Mouse (Mus musculus): Measurements from ENCODE around the gene Sept4.

Sept4 gene

DNA sequence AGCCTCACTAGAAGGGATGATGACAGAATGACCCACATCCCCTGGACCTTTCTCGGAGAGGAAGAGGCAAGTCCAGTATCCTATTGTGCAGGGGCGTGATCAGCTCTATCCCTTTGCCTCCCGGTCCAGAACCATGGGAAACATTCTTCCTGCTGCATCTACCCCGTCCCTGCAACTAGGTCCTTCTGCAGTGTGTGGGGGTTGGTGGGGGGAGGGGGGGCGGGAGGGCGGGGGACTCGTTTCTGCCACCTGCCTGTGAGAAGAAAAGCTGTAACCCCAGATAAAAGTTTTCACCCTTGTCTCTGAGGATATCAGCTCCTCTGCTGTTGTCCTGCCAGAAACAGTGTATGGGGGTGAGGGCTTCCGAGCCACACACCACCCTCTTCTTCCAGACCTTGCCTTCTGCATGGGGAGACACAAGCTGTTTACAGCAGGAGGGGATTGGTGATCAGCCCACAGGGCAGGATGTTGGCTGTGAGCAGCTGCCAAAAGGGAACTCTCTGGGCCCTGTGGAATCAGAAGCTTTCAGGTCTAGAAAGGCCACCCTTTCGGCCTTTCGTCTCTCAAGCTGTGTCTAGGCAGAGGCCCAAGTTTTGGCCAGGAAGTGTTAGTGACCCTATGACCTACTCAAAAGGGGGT lies 10.4 kb downstream of the Sept4 start:
- DNase-seq (ENCODE audit: low spot score in 2 of 2), result no peak

DNA sequence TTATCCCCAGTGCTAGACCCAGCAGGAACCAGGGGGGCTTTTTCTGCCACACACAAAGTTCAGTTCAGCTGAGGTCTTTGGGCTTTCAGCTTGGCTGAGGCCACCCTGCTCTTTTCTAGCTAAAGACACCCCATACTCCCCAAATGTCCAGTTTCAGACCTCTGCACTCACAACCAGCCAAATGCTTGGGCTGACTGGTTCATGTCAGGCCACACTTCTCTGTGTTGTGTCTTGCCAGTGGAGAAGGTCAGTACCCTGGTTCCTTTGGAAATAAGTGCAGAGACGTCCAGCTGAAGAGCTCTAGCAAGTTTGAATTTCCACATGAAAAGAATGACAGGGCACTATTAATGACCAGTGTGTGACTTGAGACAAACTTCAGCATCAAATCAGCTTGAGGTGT lies 11.0 kb downstream of the Sept4 start:
- no peak for DNase-seq (ENCODE audit: low spot score in 2 of 2)

DNA sequence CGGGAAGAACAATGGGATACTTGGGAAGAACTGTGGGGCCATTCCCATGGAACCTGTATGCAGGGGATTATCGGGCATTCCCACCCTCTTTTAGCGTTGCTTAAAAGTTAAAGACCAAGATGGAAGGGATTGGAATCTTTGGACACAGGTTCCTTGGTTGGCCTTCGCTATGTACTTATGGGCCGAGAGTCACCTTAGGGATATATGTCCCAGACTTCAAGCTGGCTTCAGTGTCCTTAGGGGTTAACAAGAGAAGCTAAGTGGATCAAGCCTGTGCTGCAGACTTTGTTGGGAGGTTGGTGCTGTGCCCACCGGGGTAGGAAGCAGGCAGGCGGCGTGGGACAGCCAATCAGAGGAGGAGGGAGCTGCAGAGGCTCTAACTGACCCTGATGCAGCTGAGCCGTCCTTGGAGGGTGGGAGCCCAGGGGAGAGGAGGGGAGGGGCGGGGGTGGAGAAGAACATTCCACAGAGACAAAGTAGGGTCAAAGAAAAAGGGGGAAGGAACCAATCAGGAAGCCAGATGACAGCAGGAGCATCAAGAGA lies 11.9 kb downstream of the Sept4 start:
- no peak for DNase-seq (ENCODE audit: low spot score in 2 of 2)

DNA sequence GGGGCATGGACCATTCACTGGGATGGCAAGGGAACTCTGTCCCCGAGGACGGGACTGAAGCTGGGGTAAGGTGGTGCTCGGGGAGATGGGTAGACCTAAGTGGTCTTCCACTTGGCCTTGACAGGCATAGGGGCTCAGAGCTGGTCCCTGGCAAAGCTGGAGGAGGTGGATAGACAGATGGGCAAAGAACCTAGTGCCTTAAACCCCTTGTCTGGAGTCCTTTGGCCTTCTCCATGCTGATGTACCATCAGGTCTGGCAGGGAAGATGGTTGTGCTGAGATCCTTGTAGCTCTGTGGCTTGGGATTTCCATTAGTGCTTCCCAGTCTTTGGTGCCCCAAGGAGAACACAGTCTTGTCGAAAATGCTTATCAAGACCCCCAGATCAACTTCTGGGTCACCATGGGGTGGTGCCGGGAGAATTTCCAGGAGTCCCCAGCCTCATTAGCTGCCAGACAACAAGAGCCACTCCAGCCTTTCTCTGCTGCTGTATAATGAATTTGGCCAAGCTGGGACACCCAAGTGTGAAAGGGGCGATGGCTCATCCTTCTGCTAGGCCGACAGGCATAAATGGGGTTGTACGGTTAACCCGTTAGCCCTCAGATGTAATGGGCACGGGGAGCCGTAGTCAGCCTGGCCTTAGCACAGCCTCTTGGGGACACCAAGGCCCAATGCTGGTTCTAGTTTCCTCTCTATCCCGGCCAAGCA lies 12.6 kb downstream of the Sept4 start:
- DNase-seq (ENCODE audit: low spot score in 2 of 2), result no peak

DNA sequence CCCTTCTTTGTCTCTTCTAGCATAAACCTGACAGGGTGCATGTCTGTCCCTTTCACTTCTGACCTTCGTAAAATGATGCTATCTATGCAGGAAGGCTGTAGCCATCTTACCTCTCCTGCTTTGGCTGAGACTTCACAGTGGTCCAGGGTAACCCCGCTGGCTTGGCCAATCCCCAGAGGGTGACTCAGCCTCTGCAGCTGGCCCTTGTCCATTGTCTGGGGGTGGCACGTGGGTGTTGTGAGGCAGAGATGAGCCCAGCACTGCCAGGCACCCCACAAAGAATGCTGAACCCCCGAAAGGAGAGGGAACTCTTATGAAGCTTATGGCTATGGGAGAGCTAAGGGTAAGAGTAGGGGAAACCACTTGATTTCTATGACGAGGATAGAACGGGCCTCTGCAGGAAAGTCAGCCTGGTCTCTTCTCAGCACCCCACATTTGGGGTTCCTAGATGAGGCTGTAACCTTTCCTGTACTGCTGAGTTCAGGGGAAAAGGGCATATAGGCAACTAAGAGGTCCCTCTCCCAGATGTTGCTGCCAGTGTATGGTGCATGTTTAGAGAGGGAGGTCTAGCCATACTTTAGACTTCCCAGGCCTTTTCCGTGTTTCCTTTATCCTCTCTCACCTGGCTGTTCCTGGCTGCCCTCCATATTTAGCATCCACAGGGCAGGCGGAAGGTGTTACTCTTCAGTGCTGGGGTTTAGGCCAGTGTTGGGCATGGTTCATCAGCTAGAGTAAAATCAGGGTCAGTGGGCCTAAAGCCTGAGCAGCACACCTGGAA lies 13.4 kb downstream of the Sept4 start:
- no peak for DNase-seq (ENCODE audit: low spot score in 2 of 2)

DNA sequence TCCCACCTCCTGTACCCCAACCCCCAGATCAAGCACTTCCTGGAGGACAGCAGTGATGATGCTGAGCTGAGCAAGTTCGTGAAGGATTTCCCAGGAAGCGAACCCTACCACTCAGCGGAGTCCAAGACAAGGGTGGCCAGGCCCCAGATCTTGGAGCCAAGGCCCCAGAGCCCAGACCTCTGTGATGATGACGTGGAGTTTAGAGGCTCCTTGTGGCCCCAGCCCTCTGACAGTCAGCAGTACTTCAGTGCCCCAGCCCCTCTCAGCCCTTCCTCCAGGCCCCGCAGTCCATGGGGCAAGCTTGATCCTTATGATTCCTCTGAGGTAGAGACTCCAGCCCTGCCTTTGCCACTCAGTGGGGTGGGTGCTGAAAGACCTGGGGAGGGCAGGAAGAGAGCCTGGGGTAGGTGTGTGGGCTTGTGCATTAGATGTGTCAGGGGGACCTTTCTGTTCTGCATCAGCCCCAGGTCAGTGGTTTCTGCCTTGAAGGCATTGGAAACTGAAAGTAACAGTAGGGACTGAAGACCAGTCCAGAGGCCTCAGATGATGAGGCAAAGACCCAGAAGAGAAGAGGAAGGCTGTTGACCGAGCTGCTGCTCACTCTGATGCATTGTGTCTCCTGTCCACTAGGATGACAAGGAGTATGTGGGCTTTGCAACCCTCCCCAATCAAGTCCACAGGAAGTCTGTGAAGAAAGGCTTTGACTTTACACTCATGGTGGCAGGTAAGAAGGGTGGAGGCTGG lies 14.8 kb downstream of the Sept4 start:
- DNase-seq (ENCODE audit: low spot score in 2 of 2), result no peak

DNA sequence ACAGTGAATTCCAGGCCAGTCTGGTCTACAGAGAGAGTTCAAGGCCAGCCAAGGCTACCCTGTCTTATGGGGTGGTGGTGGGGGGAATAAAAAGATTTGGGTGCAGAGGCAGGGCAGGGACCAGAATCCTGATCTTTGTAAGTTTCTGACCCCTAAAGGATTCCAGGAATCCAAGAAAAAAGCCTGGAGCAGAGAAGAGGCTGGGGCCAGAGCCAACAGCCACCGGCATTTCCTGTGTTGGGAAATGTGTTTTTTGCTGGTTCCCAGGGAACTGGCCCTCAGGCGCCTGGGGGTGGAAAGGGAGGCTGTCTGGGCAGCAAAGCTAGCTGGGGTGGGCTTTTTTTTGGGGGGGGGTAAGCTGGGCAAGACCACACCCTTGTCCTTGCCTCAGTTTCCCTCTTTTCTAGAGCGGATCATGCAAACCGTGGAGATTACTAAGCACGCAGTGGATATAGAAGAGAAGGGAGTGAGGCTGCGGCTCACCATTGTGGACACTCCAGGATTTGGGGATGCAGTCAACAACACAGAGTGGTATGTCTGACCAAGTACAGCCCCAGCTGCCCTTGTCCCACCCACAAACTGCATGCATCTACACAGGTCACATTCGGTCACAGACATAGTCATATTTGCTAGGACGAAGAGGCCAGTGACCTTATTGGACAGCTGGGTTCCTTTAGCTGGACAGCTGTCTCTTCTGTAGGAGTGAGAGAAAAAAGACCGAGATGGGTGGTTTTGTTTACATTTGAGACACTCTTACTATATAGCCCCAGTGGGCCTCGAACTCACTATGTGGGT lies 16.2 kb downstream of the Sept4 start:
- no peak for DNase-seq (ENCODE audit: low spot score in 2 of 2)

DNA sequence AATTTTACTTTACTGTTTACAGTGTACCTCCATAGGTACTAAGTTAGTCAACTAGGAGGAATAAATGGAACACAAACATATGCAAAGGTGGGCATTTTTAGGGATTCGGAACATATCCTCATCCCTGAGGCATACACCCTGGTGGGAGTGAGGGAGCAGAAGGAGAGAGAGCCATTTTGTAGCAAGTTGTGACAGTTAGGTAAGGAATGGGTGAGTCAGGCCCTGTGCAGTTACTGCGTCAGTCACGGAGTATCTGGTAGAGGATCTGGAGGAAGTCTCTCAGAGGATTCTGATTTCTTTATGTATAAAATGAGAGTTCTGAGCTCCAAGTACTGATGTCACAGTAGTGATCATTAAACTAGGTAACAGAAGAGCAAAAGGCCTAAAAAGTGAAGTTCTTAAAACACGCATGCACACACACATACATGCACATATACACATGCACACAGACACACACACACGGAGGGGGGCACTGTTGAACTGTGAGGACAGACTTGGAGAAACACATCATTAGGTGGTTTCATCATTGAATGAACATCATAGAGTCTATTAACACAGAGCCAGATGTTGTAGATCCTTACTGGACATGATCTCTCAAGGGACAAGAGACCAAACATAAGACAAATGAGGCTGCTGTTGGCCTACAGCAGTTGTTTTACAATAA lies 18.6 kb downstream of the Sept4 start:
- DNase-seq (ENCODE audit: low spot score in 2 of 2), result no peak

DNA sequence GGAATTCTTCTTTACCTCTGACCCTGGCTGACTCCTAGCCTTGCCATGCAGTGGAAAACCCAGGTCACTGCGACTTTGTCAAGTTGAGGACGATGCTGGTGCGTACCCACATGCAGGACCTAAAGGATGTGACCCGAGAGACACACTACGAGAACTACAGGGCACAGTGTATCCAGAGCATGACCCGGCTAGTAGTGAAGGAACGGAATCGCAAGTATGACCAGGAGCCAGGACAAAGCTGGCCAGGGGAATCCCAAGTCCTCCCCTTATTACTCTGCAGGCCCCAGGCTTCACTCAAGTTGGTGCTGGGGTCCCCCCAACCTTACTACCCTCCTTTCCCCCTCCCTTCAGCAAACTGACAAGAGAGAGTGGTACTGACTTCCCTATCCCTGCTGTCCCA lies 20.9 kb downstream of the Sept4 start:
- DNase-seq (ENCODE audit: low spot score in 2 of 2), result no peak

DNA sequence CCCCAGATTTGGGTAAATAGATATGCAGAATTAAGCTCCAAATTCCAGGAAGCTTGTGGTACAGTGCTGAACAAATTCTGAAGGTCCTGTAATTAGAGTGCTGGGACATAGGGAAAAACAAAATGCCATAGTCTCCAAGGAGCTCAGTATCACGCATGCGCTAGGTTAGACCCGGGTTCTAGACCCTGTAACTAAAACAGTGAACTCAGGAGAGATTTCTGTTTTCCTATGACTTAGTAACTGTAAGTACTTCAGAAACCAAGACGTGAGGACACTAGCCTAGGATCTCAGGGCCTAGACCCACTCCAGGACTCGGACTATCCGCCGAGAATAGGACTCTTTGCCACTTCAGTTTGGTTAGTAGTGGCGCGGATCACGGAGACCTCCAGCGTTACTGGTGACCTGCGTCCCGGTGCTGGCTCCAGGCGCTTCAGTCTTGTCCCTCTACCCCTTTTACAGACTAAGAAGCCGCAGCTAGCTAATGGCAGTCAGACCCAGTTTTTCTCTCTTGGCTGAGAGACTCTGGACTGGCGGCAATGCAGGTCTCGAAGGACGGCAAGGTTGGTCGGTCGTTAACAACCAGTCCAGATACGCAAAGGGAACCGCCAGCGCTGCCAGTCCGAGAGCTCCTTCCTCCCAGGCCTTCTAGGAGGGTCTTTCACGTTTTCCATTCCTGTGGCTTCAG lies 22.3 kb downstream of the Sept4 start:
- DNase-seq (ENCODE audit: low spot score in 2 of 2), result peak; percentile 59 to 67

DNA sequence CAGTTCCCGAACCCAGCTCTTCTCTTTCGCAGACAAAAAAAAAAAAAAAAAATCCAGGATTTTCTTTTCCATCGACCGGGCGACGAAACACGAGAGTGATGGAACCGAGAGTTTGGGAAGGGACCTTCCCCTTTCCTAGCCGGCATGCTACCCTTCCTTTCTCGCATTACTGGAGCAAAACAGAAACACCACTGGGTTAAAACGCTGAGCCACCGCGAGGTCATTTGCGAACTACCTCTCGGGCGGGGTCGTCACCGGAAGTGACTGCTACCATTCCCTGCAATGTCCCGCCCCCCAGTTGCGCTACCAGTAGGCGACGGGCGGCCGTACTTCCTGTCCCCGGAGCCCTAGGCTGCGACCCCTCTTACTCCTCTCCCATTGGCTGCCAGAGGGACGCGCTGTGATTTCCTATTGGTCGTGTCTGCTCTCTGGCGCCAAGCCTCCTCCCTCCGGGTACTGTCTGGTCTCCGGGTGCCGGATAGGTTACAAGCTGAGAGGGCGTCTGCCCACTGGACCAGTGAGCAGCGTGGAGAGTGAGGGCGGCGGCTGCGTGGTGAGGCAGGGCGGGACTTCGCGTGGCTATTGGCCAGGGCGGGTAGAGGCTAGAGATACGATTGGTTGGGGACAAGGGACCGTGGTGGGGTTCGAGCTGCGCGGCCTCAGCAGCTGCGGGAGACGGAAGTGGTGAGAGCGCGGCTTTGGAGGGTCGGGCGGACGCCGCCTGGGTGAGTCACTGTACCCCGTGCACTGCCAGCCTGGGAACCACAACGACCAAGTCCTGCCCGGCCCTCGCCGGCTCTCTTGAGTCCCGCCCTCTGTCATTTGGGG lies 23.0 kb downstream of the Sept4 start, which contains the start of gene Mtmr4:
TSS of gene Mtmr4 (plus strand) at position 637 of the 828 bp plus-strand sequence.
- peak; percentile 95 to 98 for DNase-seq (ENCODE audit: low spot score in 2 of 2)

DNA sequence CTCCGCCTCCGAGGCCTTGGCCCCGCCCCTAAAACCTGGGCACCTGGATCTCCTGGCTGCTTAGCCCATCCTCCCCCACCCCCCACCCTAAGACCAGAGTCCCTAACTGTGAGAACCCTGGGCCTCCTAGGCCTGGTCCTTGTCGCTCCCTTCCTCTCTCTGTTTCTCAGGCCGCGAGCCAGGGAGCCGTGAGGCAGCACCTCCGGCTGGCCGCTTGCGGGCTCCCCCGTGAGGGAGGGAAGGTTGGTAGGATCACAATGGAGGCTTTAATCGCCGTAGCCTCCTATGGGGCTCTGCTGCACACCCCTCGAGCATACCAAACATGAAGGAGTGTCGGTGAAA lies 23.6 kb downstream of the Sept4 start:
- DNase-seq (ENCODE audit: low spot score in 2 of 2), result no peak

DNA sequence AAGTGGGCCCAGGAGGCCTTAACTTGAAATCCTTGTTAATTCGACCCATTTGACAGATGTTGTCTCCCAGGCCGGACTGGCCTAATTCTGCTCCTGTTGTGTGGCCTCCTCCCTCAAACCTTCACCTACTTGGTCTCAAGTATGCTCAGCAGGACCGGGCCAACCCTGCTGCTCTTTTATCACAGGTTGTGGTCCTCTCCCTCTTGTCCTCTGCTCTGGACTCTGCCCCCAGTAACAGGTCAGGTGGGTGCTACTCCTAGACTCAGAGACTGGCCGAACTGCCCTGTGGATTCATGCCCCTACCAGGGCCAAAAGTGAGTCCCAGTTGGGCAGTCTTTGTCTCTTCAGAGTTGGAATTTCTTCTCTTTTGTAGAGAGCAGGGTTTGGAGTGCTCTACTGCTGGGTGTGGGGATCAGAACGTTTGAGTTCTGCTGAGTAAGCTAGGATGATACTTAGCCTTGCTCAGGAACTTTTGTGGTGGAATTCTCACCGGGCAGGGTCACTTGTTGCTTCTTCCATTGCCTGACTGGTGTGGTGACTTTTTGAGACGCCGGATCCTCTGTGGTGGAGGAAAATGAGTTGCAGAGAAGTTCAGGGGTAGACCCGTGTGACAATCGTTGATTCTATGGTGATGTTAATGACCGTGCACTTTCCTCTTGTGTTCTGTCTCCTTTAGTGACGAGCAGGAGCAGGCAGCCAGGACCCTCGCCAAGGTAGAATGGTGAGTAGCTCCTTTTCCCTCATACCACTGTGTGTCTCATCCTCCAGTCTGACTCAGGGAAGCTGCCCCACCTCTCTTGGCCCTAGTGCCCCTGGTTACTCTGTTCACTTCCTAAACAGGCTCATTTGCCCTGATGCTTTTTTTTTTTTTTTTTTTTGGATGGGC lies 24.3 kb downstream of the Sept4 start:
- DNase-seq (ENCODE audit: low spot score in 2 of 2), result no peak

DNA sequence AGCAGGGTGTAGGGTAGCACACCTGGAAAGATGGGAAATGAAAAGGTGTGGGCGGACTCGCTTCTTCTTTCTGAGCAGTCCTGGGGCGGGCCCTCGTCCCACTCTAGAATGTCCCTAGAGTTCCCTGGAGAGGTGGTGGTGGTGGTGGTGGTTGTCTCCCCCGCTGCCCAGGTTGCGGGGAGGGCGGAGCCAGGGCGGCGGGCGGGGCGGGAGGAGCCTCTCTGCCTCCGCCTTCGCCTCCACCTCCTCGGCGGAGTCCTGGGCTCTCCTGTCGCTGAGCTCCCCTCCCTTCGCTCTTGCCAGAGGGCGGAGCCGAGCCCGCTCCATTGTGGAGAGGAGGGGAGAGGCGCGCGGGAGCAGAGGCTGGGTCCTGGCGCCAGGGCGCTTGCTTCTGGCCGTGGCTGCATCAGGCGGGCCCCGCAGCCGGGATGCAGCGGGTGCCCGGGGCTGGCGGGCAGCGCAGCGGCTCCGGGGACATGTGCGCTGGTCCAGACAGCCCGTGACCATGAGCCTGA lies 26.7 kb downstream of the Sept4 start:
- DNase-seq (ENCODE audit: low spot score in 2 of 2), result peak; percentile 58 to 79

DNA sequence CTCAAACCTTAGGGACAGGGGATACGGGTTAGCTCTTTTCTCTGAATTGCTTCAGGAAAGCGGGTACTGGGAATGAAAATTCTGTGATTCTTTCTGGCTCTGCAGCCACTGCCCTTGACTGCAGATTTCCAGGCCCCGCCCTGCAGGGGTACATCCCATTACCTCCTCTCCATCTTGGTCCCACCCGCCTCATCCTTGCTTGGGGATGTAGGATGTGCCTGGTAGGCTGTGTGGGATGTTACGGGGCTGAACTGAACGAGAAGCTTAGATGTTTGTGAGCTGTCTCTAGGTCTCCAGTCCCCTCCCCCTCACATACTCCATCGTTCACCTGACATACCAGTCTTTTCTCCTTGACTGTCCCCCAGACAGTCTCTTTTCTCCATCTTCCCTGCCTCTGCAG lies 27.3 kb downstream of the Sept4 start:
- no peak for DNase-seq (ENCODE audit: low spot score in 2 of 2)

DNA sequence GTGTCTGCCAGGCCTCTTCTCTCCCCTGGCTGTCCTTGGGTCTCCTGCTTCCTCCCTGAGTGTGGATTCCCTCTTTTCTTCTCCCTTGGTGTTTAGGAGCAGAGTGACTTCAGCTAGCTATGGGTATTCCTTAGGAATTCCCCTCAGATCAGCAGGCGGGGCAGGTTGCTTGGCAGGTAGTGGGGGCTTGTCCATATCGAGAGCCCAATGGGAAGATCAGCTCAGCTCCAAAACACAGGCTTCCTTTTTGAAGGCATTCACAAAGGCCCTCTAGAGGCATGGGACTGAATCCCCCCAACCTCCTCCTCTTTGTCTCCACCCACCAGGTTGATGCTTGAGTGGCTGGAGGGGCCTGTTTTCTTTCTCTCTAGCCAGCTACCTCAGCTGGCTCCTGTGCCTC lies 27.8 kb downstream of the Sept4 start:
- no peak for DNase-seq (ENCODE audit: low spot score in 2 of 2)

DNA sequence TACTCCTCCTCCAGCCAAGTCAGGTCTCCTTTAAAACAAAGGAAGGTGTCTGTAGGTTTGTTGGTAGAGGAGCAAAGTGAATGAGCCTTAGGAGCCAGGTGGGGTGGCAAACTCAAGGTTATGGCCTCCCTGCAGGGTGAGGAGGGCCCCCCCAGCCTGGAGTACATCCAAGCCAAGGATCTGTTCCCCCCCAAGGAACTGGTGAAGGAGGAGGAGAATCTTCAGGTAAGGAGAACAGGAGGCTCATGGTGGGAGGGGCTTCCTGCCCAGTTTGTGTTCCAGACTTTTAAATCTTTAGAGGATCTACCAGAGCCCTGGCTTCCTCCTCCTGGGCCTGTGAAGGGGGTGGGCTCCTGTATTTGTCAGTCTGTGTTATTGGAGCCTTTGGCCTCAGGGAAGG lies 28.4 kb downstream of the Sept4 start:
- DNase-seq (ENCODE audit: low spot score in 2 of 2), result no peak
